Mouse (Mus musculus) inflammation-experienced regulatory T-cells, adult 6 months (primary cell): ENCODE measurements around the gene Sae1. TPM values are rescaled to one million over a fixed set of nuclear protein-coding genes. Genes with fewer than 3 reads are reported as not detected.

Experiments used
- ATAC-seq: one replicate; pipeline ENCODE4 v1.8.0; 2017
- polyA plus RNA-seq, 3 experiments: library from polyadenylated mRNA; unstranded; fragments of 100-300 nt; shearing (Covaris generic); gene quantifications; one replicate each; pipeline ENCODE4 v1.2.1; 2017

The Sae1 gene
- polyA plus RNA-seq, 3 experiments from 2014 or later, result 72.6 to 121 (median 77.7) TPM

DNA sequence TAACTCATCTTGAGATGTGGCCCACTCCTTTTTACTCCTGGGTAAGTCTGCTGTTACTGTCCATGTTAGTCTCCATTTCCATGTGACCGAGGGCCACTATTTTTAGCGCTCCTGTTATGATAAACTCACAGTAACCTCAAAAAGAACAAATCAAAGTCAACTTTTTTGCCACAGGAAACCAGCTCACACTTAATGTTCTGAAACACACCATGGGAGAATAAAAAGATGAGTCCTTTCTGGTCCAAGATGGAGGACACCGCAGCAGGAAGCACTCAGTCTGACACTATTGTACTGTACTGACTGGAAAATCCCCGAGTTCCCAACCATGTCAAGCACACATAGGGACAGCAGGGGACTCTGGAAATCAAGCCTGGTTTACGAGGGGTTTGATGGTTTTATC is 37.6 kb downstream of the Sae1 start:
- ATAC-seq, result no peak

GRCm38 (mm10) chr7:16345297-16345696 is 42.3 kb downstream of the Sae1 start:
- no peak for ATAC-seq

GRCm38 (mm10) chr7:16344598-16344997 is 43.0 kb downstream of the Sae1 start:
- no peak for ATAC-seq

DNA sequence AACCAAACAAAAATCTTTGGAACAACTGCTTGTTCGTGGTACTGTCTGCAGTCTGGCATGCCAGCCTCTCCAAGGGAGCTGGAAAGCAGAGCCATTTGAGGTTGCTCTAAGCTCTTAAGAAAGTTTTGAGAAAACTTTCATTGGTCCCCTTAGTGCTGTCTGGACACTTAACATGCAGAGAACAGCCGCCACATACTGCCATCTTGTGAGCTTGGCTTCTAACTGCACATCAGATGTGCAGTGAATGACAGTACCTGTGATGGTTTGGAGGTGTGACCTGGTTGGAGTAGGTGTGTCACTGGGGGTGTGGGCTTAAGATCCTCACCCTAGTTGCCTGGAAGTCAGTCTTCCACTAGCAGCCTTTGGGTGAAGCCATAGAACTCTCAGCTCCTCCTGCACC is 49.9 kb downstream of the Sae1 start:
- ATAC-seq, result no peak

GRCm38 (mm10) chr7:16329146-16329545 is 58.5 kb downstream of the Sae1 start:
- no peak for ATAC-seq

- no peak for ATAC-seq
Observed at GRCm38 (mm10) chr7:16326607-16326971, 61.0 kb downstream of the Sae1 start.

GRCm38 (mm10) chr7:16325920-16326606 is 61.5 kb downstream of the Sae1 start:
- ATAC-seq, result peak; percentile 83

DNA sequence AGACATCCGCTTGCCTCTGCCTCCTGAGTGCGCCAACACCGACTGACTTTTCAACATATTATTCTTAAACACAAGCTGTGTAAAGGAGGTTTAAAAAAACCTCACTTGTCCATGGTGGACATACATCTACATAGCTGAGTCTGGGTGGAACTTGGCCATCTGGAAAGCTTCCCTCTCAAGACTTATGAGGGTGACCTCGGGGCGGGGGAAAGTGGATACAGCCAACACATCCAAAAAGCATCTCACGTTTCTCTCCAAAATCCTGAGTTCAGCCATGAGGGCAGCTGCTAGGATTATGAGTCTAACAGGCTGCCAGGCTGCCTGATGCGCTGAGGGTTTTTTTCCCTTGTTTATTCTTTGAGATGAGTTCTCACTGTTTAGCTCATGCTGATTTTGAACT is 62.9 kb downstream of the Sae1 start:
- no peak for ATAC-seq

DNA sequence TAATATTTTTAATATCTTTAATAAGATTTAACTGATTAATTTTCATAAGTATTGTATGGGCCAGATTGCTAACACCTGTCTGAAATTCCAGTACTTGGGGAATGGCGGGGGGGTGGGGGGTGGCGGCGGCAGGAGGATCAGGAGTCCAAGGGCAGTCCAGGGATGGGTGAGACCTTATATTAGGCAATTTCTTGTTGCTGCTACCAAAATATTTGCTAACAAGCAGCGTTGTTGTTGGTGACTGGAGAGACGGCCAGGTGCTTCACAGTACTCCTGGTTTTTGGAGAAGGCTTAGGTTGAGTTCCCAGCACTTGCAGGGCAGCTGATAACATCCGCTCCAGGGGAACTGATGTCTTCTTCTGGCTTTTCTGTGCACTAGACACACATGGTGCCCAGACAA is 67.1 kb downstream of the Sae1 start:
- no peak for ATAC-seq

- ATAC-seq, result no peak
Observed at GRCm38 (mm10) chr7:16319216-16319615, 68.4 kb downstream of the Sae1 start.

- no peak for ATAC-seq
Observed at GRCm38 (mm10) chr7:16317094-16317493, 70.5 kb downstream of the Sae1 start.

DNA sequence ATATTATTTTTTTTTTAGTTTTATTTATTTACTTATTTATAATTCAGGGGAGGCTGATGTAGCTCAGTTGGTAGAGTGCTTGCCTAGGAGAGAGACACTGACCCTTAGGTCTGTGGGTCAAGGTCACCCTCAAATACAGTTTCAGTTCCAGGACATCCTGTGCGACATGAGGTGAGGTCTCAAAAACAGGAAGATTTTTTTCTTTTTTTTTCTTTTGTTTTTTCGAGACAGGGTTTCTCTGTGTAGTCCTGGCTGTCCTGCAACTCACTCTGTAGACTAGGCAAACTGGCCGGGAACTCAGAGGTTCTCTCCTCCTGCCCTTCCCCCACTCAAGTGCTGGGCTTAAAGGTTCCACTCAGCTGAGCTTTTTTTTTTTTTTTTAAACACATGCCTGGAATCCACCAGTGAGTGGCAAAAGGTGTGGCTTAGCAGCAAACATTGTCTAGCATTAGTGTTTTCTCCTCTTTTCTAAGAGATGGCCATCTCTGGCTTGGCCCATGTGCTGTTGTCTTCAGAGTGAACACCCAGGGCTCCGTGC is 72.3 kb downstream of the Sae1 start:
- no peak for ATAC-seq

DNA sequence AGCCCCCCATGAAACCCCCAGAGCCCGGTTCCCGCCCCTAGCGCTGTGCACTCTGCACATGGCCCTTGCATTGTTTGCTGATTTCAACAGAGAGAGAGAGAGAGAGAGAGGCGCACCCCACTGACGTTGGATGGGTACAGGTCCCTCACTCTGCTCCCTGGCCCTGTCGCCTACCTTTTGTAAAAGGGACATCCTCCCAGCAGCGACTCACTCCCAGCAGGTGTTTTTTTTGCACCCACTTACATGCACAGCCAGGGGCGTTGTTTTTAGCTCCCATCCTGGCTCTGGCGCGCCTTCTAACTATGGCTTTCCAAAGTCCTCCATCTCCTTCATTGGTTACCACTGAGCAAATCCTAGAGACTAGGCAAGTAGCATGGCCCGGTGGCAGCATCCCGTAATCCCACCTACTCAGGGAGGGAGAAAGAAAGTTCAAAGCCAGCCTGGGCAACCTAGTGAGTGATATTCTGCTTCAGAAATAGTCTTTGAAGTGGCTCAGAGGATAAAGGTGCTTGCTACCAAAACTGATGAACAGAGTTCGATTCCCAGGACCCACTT is 73.3 kb downstream of the Sae1 start:
- no peak for ATAC-seq

DNA sequence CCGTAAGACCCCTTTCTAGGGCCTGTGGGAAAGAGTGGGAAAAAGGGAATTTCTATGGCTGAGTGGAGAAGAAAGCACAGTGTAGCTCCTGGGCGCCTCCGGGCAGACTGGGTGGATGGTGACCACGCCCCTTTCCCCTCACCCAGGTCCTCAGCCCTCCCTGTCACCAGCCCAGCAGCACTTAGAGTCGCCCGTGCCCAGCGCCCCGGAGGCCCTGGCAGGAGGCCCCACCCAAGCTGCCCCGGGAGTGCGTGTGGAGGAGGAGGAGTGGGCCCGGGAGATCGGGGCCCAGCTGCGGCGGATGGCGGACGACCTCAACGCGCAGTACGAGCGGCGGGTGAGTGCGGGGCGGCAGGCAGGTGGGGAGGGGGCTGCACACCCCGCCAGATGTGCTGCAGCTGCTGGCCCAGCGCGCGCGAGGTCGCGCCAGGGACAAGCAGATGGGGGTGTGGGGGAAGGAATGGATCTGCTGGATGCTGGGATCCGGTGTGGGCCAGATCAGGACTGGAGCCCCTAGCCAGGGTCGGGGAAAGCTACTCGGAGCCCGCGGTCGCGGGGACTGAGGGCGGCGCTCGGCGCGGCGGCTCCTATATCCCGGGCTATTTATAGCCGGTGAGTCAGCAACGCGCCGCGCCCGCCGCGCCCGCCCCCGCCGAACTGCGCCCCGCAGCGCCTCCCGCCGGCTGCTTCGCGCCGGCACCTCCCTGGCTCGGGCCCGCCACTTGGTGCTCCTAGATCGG is 74.0 kb downstream of the Sae1 start:
- peak; percentile 38 for ATAC-seq

DNA sequence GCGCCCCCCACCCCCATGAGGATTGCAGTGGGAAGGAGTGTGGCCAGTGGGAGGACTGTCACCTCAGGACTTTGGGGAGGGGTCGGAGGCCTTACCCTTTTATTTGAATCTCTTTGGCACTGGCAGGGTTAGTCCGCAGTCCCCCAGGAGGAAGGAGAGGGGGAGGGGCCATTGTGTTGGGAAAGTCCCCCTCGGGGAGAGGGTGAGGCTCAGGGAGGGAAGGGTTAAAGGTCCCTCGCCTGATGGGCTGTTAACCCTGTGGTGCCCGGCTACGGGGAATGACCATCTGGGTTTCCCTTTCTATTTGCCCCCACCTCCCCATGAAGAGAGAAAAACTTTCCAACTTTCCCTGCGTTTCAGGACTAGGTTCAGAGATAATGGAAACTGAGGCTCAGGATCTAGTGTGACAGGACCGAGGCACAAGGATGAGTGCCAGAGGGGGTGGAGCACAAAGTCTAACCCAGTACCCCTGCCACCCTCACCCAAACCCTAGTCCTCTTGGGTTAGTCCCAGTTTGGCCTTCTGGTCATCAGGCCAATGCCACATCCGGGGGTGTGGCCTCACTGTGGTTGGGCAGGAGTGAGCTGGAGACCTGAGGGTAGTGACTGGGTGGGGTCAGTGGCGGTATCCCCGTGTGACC is 74.8 kb downstream of the Sae1 start:
- no peak for ATAC-seq

DNA sequence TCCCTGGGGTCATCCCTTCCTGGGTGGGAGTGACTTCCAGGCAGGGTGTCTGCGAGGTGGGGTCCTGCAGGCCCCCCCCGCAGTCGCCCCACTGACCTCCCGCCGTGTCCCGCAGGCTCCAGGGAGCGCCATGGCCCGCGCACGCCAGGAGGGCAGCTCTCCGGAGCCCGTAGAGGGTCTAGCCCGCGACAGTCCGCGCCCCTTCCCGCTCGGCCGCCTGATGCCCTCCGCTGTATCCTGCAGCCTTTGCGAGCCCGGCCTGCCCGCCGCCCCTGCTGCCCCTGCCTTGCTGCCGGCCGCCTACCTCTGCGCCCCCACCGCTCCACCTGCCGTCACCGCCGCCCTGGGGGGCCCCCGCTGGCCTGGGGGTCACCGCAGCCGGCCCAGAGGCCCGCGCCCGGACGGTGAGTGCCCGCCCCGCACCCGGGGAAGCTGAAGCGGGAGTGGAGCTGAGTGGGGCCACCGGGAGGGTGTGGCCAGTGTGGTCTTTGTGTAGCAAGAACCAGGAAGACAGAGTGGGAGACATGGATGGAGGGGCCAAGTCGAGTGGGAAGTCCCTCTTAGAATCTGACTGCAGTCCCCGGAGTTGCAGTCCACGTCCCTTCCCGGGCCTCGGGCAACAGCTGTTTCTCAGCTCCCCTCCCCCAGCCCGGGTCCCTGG is 75.5 kb downstream of the Sae1 start:
- no peak for ATAC-seq

GRCm38 (mm10) chr7:16311453-16312004 is 76.1 kb downstream of the Sae1 start:
- ATAC-seq, result no peak

- peak; percentile 38 for ATAC-seq
Observed at GRCm38 (mm10) chr7:16310521-16311452, 76.8 kb downstream of the Sae1 start.

DNA sequence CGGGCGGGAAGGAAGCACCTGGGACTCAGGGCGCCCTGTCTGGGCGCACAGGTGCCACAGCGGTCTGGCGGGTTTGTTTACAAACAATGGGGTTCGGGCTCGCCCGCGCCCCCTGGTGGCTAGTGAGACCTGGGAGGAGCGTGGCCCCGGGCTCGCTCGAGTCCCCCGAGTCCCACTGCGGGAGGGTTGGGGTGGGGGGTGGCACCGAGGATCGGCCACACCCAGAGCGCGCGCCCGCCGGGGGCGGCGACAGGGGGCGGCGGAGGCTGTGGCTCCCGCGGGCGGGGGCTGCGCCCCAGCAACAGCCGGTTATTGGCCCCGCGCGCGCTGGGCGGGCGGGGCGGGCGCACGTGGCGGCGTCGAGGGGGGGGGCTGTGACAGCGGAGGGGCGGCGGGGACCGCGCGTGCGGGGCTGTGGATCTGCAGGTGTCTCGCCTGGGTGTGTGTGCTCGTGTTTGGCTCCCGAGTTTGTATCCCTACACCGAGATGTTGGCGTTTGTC is 77.5 kb downstream of the Sae1 start:
- peak; percentile 37 for ATAC-seq

GRCm38 (mm10) chr7:16309318-16310019 is 78.1 kb downstream of the Sae1 start:
- peak; percentile 42 for ATAC-seq
